Mouse (Mus musculus): ENCODE data around the gene Ccdc13.

DNA sequence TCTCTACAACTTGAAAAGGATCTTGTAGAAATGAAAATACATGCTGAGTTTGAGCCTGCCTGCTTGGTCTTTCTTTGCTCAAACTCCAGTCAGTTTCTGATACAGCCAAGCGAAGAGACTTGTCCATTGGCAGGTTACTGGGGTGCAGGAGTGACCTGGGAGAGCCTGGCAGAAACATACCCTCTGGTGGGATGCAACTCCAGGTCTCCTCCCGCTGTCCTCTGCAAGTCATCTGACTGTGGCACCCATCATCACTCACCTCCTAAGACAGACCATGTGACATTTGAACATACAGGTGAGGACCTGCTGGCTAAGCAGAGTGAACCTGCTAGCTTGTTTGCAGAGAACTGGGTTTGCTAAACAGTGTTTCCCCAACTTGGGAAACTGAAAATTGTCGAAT, 82.5 kb downstream of the Ccdc13 start:
- no peak for TF ChIP-seq POLR2A (IDR thresholded peaks at IDR 0.05; ENCODE audit: borderline replicate concordance, extremely low read depth, insufficient read depth, insufficient read length, poor library complexity, severe bottlenecking)
- TF ChIP-seq CTCF (IDR thresholded peaks at IDR 0.05; ENCODE audit: borderline replicate concordance, extremely low read depth, insufficient read depth, insufficient read length): no peak
